Mouse (Mus musculus): ENCODE measurements around the gene Best2.

DNA sequence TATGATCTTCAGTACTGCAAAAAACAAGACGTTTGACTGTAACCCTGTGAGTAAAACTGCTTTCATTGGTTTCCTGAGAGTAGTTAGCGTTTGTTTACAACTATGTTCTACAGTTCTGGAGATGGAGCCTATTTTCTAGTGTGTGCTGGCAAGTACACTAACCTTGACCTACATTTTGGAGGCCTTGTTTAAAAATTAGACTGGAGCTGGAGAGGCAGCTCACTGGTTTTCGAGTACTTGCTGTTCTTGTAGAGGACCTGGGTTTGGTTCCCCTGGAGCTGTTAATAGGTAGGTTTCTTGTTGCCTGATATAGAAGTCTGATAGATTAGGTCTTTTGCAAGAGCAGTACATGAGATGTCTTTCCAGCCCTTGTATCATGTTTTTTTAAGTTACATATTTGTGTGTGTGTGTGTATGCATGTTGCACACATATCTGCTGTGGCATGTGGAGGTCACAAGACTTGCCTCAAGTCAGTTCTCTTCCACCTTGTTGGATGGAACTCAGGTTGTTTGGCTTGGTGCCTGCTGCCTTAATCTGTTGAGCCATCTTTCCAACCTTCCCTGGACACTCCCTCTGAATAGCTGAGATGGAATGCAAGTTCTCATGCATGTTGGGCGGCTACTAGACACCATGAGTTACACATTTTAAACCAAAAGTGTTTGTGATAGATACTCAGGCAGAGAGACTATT, 18.4 kb upstream of the Best2 start:
- TF ChIP-seq POLR2A (IDR thresholded peaks at IDR 0.05; ENCODE audit: borderline replicate concordance, control insufficient read depth, low read depth, low read length) (no peak), CTCF (IDR thresholded peaks at IDR 0.05; ENCODE audit: control insufficient read depth, insufficient read depth, low read length) (no peak)
